Mouse (Mus musculus) midbrain, embryonic 16.5 days (tissue): ENCODE results near the gene Srgap1. TPM values are rescaled to one million over a fixed set of nuclear protein-coding genes. Genes with fewer than 3 reads are reported as not detected.

Source experiments
- ATAC-seq: fragments of 200-750 bp; cut with Nextera tagmentation; 2 replicates; pipeline ENCODE4 v1.8.0; 2017; ENCODE audit warnings: moderate TSS enrichment
- H3K27ac ChIP-seq: fragments of 300-500 bp; sonication (generic); 2 replicates; pipeline ENCODE4 v1.5.1; 2014; ENCODE audit warnings: mild to moderate bottlenecking, low read length, mixed read lengths
- H3K27me3 ChIP-seq: fragments of 300-500 bp; sonication (generic); 2 replicates; pipeline ENCODE4 v1.6.1; 2014; ENCODE audit warnings: low read depth, low read length, mixed read lengths; ENCODE audit not compliant: control insufficient read depth, insufficient read depth
- H3K36me3 ChIP-seq: fragments of 300-500 bp; sonication (generic); 2 replicates; pipeline ENCODE4 v1.6.1; 2014; ENCODE audit warnings: mild to moderate bottlenecking, low read length, moderate library complexity, mixed read lengths; ENCODE audit not compliant: control insufficient read depth, insufficient read depth
- H3K4me1 ChIP-seq: fragments of 300-500 bp; sonication (generic); 2 replicates; pipeline ENCODE4 v1.6.1; 2014; ENCODE audit warnings: mild to moderate bottlenecking, low read length, mixed read lengths; ENCODE audit not compliant: control insufficient read depth, insufficient read depth
- H3K4me2 ChIP-seq: fragments of 300-500 bp; sonication (generic); 2 replicates; pipeline ENCODE4 v1.6.1; 2014; ENCODE audit warnings: mild to moderate bottlenecking, low read length, mixed read lengths
- H3K4me3 ChIP-seq: fragments of 300-500 bp; sonication (generic); 2 replicates; pipeline ENCODE4 v1.5.1; 2014; ENCODE audit warnings: low read depth, mild to moderate bottlenecking, low read length, moderate library complexity, mixed read lengths
- H3K9ac ChIP-seq: fragments of 300-500 bp; sonication (generic); 2 replicates; pipeline ENCODE4 v1.6.1; 2014; ENCODE audit warnings: low read depth, low read length, mixed read lengths
- H3K9me3 ChIP-seq: fragments of 300-500 bp; sonication (generic); replicated peaks from 2 replicates; pipeline ENCODE4 v1.6.1; 2014; ENCODE audit warnings: mild to moderate bottlenecking, low read length, mixed read lengths; ENCODE audit not compliant: control insufficient read depth, poor library complexity, severe bottlenecking
- WGBS: fragments of 180-500 bp; shearing (Covaris S2); extraction: QIAGEN DNeasy Blood & Tissue Kit; methylation state at CpG from one replicate; pipeline ENCODE4 v1.1.7; 2014; 5-methylcytosine and 5-hydroxymethylcytosine counted together
- polyA plus RNA-seq: library from polyadenylated mRNA; unstranded; fragments of >200 nt; fragmentation: Nextera tagmentation; extraction: Ambion mirVana; gene quantifications from 2 replicates; pipeline ENCODE4 v1.2.1, GENCODE M21; 2015

Gene Srgap1
- polyA plus RNA-seq, 1 experiment from 2014 or later = 34.4 TPM

DNA sequence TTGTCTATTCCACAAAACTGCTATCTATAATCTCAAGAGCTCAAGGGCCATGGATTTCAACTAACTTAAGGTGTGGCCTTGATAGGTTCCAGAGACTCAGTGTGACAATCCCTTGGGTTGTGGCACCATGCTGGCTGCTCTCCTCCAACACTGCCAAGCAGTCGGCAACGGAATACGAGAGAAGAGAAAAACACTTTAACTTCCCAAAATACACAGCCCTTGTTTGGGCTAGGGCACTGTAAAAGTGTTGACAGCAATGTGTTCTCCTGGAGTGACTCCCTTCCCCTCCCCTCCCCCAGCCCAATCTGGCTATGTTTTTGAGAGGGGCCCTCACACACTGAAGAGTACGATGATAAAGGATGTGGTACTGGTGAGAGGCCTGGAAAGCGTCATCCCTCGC, 21.9 kb downstream of the Srgap1 start:
- H3K27ac ChIP-seq = no peak overlapping the region
- H3K27me3 ChIP-seq = no peaks in the 10 kb centered on the region
- no peak overlapping the region for H3K9ac ChIP-seq
- ATAC-seq = no peak
- no peak overlapping the region for H3K4me3 ChIP-seq
- peaks cover under 1% of the 10 kb centered on the region; the same call in 1 of the 2 replicates for H3K4me1 ChIP-seq
- H3K4me2 ChIP-seq = no peak overlapping the region
- 95% methylated on average over 6 of the region's 6 CpGs for WGBS
- H3K36me3 ChIP-seq = peaks cover 8% of the 10 kb centered on the region
- H3K9me3 ChIP-seq = peaks cover 2% of the 10 kb centered on the region; the same call in 1 of the 2 replicates

DNA sequence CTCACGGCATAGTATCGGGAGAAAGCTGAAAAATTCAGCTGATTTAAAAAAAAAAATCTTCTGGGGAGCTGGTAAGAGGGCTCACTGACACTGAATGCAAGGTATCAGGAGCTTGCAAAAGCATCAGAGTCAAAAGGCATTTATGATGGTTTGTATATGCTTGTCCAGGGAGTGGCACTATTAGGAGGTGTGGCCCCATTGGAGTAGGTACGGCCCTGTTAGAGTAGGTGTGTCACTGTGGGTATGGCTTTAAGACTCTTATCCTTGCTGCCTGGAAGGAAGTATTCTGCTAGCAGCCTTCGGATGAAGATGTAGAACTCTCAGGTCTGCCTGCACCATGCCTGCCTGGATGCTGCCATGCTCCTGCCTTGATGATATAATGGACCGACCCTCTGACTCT, 26.2 kb downstream of the Srgap1 start:
- Histone ChIP-seq H3K36me3 (peaks cover 8% of the 10 kb centered on the region), H3K4me1 (peaks cover 15% of the 10 kb centered on the region; the same call in 1 of the 2 replicates), H3K9ac (no peak overlapping the region), H3K27ac (no peak overlapping the region), H3K9me3 (peaks cover 2% of the 10 kb centered on the region; the same call in 1 of the 2 replicates), H3K27me3 (no peaks in the 10 kb centered on the region), H3K4me2 (no peak overlapping the region), H3K4me3 (no peak overlapping the region)
- no peak for ATAC-seq
- WGBS = 96% methylated on average over 5 of the region's 5 CpGs

DNA sequence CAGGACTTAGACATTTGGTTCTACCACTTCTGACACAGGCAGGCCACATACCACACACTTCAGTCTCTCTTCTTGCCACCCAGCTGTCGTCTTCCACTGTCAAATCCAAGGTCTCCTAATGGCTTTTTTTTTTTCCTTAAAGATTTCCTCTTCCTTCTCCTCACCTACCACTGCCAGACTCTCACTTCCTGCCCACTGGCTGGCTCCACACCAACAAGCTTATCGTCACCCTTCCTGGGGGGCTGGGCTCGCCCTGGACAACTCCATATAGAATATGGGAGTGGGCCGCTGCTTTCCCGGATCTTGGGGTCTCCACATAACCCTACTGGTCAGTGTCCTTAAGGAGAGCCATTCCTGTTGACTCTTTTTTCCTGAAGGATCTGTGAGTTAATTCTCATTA, 26.9 kb downstream of the Srgap1 start:
- no peak for ATAC-seq
- 90% methylated on average over 5 of the region's 5 CpGs for WGBS
- Histone ChIP-seq H3K27ac (no peak overlapping the region), H3K9ac (no peak overlapping the region), H3K9me3 (peaks cover 2% of the 10 kb centered on the region; the same call in 1 of the 2 replicates), H3K4me3 (no peak overlapping the region), H3K36me3 (peaks cover 8% of the 10 kb centered on the region), H3K4me2 (no peak overlapping the region), H3K4me1 (peaks cover 15% of the 10 kb centered on the region; the same call in 1 of the 2 replicates), H3K27me3 (no peaks in the 10 kb centered on the region)

DNA sequence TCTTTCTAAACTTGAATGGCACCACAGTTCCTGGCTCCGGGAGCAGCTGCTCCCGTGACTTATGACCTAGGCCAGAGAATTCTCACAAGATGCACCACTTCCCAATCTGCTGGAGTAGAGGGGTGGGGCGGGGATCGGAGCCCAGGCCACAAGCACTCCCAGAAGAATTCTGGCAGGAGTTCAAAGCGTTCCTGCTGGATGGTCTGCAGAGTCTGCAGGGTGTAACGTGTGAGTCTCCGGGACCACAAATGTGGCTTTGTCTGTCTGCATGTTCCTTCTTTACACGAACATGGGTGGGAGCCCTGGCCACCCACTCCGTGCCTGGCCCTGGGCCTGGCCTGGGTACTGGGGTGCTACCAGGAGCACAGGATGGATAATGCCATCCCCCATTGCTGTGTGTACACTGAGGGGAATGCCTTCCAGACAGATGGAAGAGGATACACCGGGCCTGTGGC, 28.5 kb downstream of the Srgap1 start:
- ATAC-seq = peak; percentile 69
- peaks cover under 1% of the 10 kb centered on the region for H3K36me3 ChIP-seq
- H3K27ac ChIP-seq = peak overlapping the region; percentile 47; the same call in 1 of the 2 replicates
- 45% methylated on average over 10 of the region's 10 CpGs for WGBS
- 0 out of 2 replicates have a peak overlapping the region, but pooled peaks have one; percentile 25 for H3K9ac ChIP-seq
- no peaks in the 10 kb centered on the region for H3K9me3 ChIP-seq
- H3K27me3 ChIP-seq = no peaks in the 10 kb centered on the region
- no peak overlapping the region for H3K4me2 ChIP-seq
- peaks cover 17% of the 10 kb centered on the region; the same call in 1 of the 2 replicates for H3K4me1 ChIP-seq
- H3K4me3 ChIP-seq = no peak overlapping the region

DNA sequence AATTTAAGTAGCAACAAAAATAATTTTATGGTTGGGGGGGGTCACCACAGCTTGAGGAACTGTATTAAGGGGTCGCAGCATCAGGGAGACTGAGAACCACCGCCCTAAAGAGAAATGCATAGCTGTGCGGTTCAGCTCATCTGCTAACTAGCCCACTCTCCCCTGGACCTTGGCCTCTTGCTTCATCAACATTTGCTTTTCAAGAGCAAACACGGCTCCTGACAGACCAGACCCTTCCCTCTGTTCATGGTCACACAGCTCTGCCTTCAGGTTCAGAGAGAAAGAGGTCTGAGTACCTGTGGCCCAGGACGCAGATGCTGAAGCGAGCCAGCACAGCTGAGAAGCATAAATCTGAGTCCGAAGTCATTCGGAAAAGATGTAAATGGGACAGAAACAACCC, 29.4 kb downstream of the Srgap1 start:
- Histone ChIP-seq H3K4me3 (no peak overlapping the region), H3K4me2 (no peak overlapping the region), H3K27ac (no peak overlapping the region), H3K9me3 (no peaks in the 10 kb centered on the region), H3K27me3 (no peaks in the 10 kb centered on the region), H3K36me3 (no peaks in the 10 kb centered on the region), H3K9ac (no peak overlapping the region), H3K4me1 (peaks cover 17% of the 10 kb centered on the region; the same call in 1 of the 2 replicates)
- WGBS = 89% methylated on average over 8 of the region's 8 CpGs
- no peak for ATAC-seq

DNA sequence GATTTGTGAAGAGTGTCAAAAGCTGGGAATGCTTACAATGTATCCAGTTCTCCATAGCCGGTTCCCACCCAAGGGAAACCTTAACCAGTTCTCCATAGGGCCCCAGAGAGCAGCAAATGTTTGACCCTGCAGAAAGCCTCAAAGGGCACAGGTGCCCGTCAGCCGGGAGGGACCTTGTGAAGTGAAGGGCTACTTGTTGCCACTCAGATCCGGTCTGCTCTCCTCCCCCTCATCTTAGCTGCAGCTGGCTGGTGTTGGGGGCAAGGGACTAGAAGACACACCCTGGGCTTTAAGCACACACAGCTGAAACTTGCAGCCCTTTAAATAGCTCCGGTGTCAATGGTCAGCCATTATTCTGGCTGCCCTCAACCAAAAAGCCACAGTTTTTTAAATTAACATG, 30.1 kb downstream of the Srgap1 start:
- H3K4me3 ChIP-seq = no peak overlapping the region
- H3K36me3 ChIP-seq = no peaks in the 10 kb centered on the region
- no peak overlapping the region for H3K27ac ChIP-seq
- no peaks in the 10 kb centered on the region for H3K9me3 ChIP-seq
- H3K4me1 ChIP-seq = peaks cover 17% of the 10 kb centered on the region; the same call in 1 of the 2 replicates
- 84% methylated on average over 5 of the region's 5 CpGs for WGBS
- H3K9ac ChIP-seq = no peak overlapping the region
- ATAC-seq = no peak
- H3K27me3 ChIP-seq = no peaks in the 10 kb centered on the region
- H3K4me2 ChIP-seq = no peak overlapping the region

DNA sequence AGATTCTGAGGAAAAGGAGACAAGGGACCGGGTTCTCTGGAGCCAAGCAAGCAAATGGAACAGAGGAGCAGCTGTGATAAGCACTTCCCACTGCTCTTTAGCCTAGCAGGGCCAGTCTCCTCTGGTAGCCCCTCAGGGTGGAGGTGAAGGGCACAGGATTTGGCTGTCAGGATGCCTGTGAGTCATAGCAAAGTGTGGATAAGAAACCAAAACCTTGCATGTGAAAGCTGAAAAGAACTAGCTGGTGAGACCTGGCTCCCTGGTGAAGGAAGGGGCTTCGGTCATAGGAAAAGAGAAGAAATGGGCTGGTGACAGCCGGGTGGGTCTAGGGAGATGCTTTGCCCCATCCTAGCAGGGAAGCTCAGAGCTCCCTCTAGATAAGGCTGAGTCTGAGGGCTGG, 30.5 kb downstream of the Srgap1 start:
- Histone ChIP-seq H3K27ac (no peak overlapping the region), H3K4me1 (peaks cover 17% of the 10 kb centered on the region; the same call in 1 of the 2 replicates), H3K27me3 (no peaks in the 10 kb centered on the region), H3K9ac (no peak overlapping the region), H3K4me3 (no peak overlapping the region), H3K36me3 (no peaks in the 10 kb centered on the region), H3K4me2 (no peak overlapping the region), H3K9me3 (no peaks in the 10 kb centered on the region)
- WGBS = 93% methylated on average over 3 of the region's 3 CpGs
- ATAC-seq = no peak

DNA sequence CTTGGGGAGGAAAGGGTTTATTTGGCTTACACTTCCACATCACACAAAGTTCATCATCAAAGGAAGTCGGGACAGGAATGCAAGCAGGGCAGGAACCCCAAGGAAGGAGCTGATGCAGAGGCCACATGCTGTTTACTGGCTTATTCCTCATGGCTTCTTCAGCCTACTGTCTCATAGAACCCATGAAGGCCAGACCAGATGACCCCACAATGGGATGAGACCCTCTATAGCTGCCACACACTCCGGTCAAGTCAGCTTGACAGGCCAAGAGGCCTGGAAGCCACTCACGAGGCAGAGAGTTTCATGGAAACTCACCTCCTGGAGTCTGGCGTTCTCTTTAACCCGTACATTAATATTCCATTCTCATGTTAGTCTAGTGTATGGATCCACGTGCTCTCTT, 34.8 kb downstream of the Srgap1 start:
- ATAC-seq = no peak
- Histone ChIP-seq H3K9ac (no peak overlapping the region), H3K27me3 (no peaks in the 10 kb centered on the region), H3K27ac (no peak overlapping the region), H3K36me3 (no peaks in the 10 kb centered on the region), H3K4me2 (no peak overlapping the region), H3K4me1 (peaks cover 18% of the 10 kb centered on the region), H3K9me3 (no peaks in the 10 kb centered on the region), H3K4me3 (no peak overlapping the region)
- 80% methylated on average over 6 of the region's 6 CpGs for WGBS

DNA sequence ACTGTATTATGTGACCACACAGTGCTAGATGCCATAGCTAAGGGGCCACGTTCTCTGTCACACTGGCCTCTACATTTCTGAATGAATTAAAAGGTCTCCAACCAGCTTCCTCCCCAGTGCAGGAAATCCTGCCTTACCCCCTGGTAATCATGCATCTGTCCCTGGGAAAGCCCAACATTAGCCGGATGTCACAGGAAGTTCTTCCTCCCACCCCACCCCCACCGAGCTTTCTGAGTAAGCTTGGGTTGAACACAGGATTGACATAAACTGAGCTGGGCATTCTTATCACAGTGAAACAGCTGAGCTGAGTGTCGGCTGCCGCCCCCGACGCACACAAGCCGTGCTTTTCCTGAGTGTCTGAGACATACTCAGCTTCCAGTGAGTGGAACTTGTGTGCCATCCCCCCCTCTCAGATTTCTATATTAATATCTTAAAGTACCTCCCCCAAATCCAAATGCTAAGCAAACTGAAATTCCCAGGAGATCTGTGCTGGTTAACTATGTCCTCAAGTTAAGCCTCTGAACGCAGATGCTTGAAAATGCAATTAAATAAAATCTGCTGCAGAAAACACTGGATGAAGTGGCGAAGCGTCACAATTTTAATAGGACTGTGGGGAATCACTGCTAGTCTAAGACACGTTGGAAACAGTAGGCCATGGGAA, 38.3 kb downstream of the Srgap1 start:
- 35% methylated on average over 12 of the region's 12 CpGs for WGBS
- ATAC-seq = peak; percentile 60; the same call in 1 of the 2 replicates
- H3K9ac ChIP-seq = no peak overlapping the region
- H3K4me2 ChIP-seq = no peak overlapping the region
- no peak overlapping the region for H3K4me3 ChIP-seq
- no peaks in the 10 kb centered on the region for H3K36me3 ChIP-seq
- no peaks in the 10 kb centered on the region for H3K27me3 ChIP-seq
- peaks cover 21% of the 10 kb centered on the region for H3K4me1 ChIP-seq
- peak overlapping the region; percentile 12; the same call in 1 of the 2 replicates for H3K27ac ChIP-seq
- no peaks in the 10 kb centered on the region for H3K9me3 ChIP-seq
